Comparison of ENCODE assay signal across 9 mouse cellular contexts in genomic region chr11:84512031-84512430, GRCm38 (mm10). TPM values are rescaled to one million over a fixed set of nuclear protein-coding genes. Genes with fewer than 3 reads are reported as not detected.
A peak's percentile ranks its signal among the peaks of the same experiment; 100 is the strongest.
DNase-seq lines count a peak whose midpoint lies in the region; ATAC-seq and TF ChIP-seq lines count a peak whose summit lies in the region.
"Had no signal": no experiment of that assay in that cellular context is flagged by ENCODE, and none has a peak within 500 bp of the region (broad histone marks: within the 10 kb centered on the region; RNA-seq: fewer than 3 reads in every experiment).

No protein-coding gene starts in this region.

- 64% methylated on average over 1 of the region's 1 CpGs for WGBS in heart, embryonic 14.5 days
- WGBS in hindbrain, embryonic 15.5 days: 67% methylated on average over 1 of the region's 1 CpGs
- 88% methylated on average over 1 of the region's 1 CpGs for WGBS in midbrain, embryonic 11.5 days
- 52% methylated on average over 1 of the region's 1 CpGs for WGBS in lung, postnatal 0 days

- TF ChIP-seq CTCF in MEL (IDR thresholded peaks at IDR 0.05 in 2 of 3, conservative IDR thresholded peaks at IDR 0.05 in 1 of 3; ENCODE audit: control insufficient read depth in 1 of 3, insufficient read depth in 1 of 3, low read depth in 2 of 3, low read length in 3 of 3, poor library complexity in 1 of 3, severe bottlenecking in 1 of 3): no peak
- no peak for TF ChIP-seq CTCF in lung, postnatal 0 days (IDR thresholded peaks at IDR 0.05)

- no peak overlapping the region for H3K4me3 ChIP-seq in heart, embryonic 14.5 days (ENCODE audit: control insufficient read depth in 1 of 2, insufficient read depth in 1 of 2, low read depth in 1 of 2, low read length in 2 of 2)
- H3K4me3 ChIP-seq in MEL (ENCODE audit: control insufficient read depth in 1 of 2, insufficient read depth in 1 of 2, low read depth in 2 of 2, low read length in 2 of 2): peak overlapping the region; percentile 30 to 78
- peak overlapping the region; percentile 66; the same call in 1 of the 2 replicates for H3K4me3 ChIP-seq in hindbrain, embryonic 15.5 days
- H3K4me3 ChIP-seq in midbrain, embryonic 11.5 days (ENCODE audit: low read depth, low read length): no peak overlapping the region
- no peak overlapping the region for H3K4me3 ChIP-seq in lung, postnatal 0 days (ENCODE audit: low read depth, low read length)

- H3K79me2 ChIP-seq in MEL (ENCODE audit: control insufficient read depth, insufficient read depth, low read length, poor library complexity): peaks cover 21% of the 10 kb centered on the region

- TF ChIP-seq RAD21 in MEL (IDR thresholded peaks at IDR 0.05; ENCODE audit: low read depth, low read length): no peak

- H3K9ac ChIP-seq in heart, embryonic 14.5 days (ENCODE audit: low read length): no peak overlapping the region
- peak overlapping the region; percentile 95 for H3K9ac ChIP-seq in MEL (ENCODE audit: control insufficient read depth, low read depth, low read length, poor library complexity, severe bottlenecking)
- H3K9ac ChIP-seq in hindbrain, embryonic 15.5 days: peak overlapping the region; percentile 0; the same call in 1 of the 2 replicates
- H3K9ac ChIP-seq in midbrain, embryonic 11.5 days (ENCODE audit: low read length): no peak overlapping the region
- no peak overlapping the region for H3K9ac ChIP-seq in lung, postnatal 0 days (replicated peaks; ENCODE audit: low read depth)

- no peak overlapping the region for H3K27ac ChIP-seq in heart, embryonic 14.5 days (replicated peaks in 1 of 2; ENCODE audit: control insufficient read depth in 1 of 2, insufficient read depth in 1 of 2, low read depth in 2 of 2, low read length in 2 of 2)
- H3K27ac ChIP-seq in MEL (ENCODE audit: control insufficient read depth, low read depth, low read length): no peak overlapping the region
- no peak overlapping the region for H3K27ac ChIP-seq in hindbrain, embryonic 15.5 days (replicated peaks)
- H3K27ac ChIP-seq in midbrain, embryonic 11.5 days (ENCODE audit: low read depth, low read length): no peak overlapping the region
- no peak overlapping the region for H3K27ac ChIP-seq in lung, postnatal 0 days (ENCODE audit: low read length)

- H3K4me1 ChIP-seq in heart, embryonic 14.5 days (ENCODE audit: control insufficient read depth in 2 of 2, insufficient read depth in 2 of 2, low read length in 2 of 2): peaks cover 0 to 7% of the 10 kb centered on the region in 2 experiments; a peak in 2 of 4 replicates
- peaks cover 8 to 14% of the 10 kb centered on the region in 2 experiments; a peak in 3 of 4 replicates for H3K4me1 ChIP-seq in MEL (ENCODE audit: control insufficient read depth in 1 of 2, insufficient read depth in 2 of 2, low read length in 2 of 2)
- peaks cover 19% of the 10 kb centered on the region for H3K4me1 ChIP-seq in hindbrain, embryonic 15.5 days (replicated peaks)
- peaks cover 11% of the 10 kb centered on the region for H3K4me1 ChIP-seq in midbrain, embryonic 11.5 days (ENCODE audit: control insufficient read depth, insufficient read depth, low read length)
- H3K4me1 ChIP-seq in lung, postnatal 0 days (ENCODE audit: insufficient read depth, low read depth, low read length): peaks cover 7% of the 10 kb centered on the region; the same call in 1 of the 2 replicates

- no peak for DNase-seq in heart, adult 8-10 months (ENCODE audit: low spot score)
- DNase-seq in MEL (ENCODE audit: low read depth, low spot score): no peak
- DNase-seq in midbrain, embryonic 11.5 days (ENCODE audit: low spot score, missing footprints): peak; percentile 72
- DNase-seq in gastrocnemius, adult 8-10 months (ENCODE audit: low spot score in 2 of 2): no peak
- no peak for DNase-seq in lung, postnatal 0 days (ENCODE audit: low spot score)
- DNase-seq: kidney, postnatal 10 days had no signal

- H3K4me2 ChIP-seq in heart, embryonic 14.5 days (ENCODE audit: low read length): peak overlapping the region; percentile 95
- H3K4me2 ChIP-seq in hindbrain, embryonic 15.5 days: peak overlapping the region; percentile 84
- H3K4me2 ChIP-seq in midbrain, embryonic 11.5 days: peak overlapping the region; percentile 58
- no peak overlapping the region for H3K4me2 ChIP-seq in lung, postnatal 0 days (replicated peaks; ENCODE audit: low read depth, low read length)

- H3K9me3 ChIP-seq in heart, embryonic 14.5 days (ENCODE audit: control insufficient read depth, low read length): no peaks in the 10 kb centered on the region
- no peaks in the 10 kb centered on the region for H3K9me3 ChIP-seq in MEL (replicated peaks; ENCODE audit: insufficient read depth, low read length)
- no peaks in the 10 kb centered on the region for H3K9me3 ChIP-seq in hindbrain, embryonic 15.5 days
- H3K9me3 ChIP-seq in midbrain, embryonic 11.5 days (ENCODE audit: control insufficient read depth, low read length): no peaks in the 10 kb centered on the region
- H3K9me3 ChIP-seq in lung, postnatal 0 days (ENCODE audit: low read length): no peaks in the 10 kb centered on the region

- no peak for TF ChIP-seq POLR2A in MEL (IDR thresholded peaks at IDR 0.05; ENCODE audit: control insufficient read depth in 1 of 2, insufficient read depth in 1 of 2, low read depth in 1 of 2, low read length in 2 of 2, poor library complexity in 1 of 2)

- peaks cover 31% of the 10 kb centered on the region for H3K27me3 ChIP-seq in heart, embryonic 14.5 days (ENCODE audit: control insufficient read depth, insufficient read depth, low read length)
- no peaks in the 10 kb centered on the region for H3K27me3 ChIP-seq in MEL (ENCODE audit: control insufficient read depth in 1 of 2, insufficient read depth in 2 of 2, low read length in 2 of 2)
- H3K27me3 ChIP-seq in hindbrain, embryonic 15.5 days: peaks cover 13% of the 10 kb centered on the region
- H3K27me3 ChIP-seq in midbrain, embryonic 11.5 days (ENCODE audit: control insufficient read depth, insufficient read depth, low read length): peaks cover 29% of the 10 kb centered on the region
- peaks cover 25% of the 10 kb centered on the region for H3K27me3 ChIP-seq in lung, postnatal 0 days (replicated peaks; ENCODE audit: insufficient read depth, low read length)

- ATAC-seq in heart, embryonic 14.5 days (ENCODE audit: insufficient number of reproducible peaks, insufficient read depth, low FRiP score, low read depth): no peak
- ATAC-seq in hindbrain, embryonic 15.5 days (ENCODE audit: low FRiP score, low read depth): no peak
- ATAC-seq in midbrain, embryonic 11.5 days (ENCODE audit: low FRiP score): no peak
- ATAC-seq in inflammation-experienced regulatory T-cells, adult 6 months: no peak
- no peak for ATAC-seq in lung, postnatal 0 days

- TF ChIP-seq EP300 in MEL (IDR thresholded peaks at IDR 0.05; ENCODE audit: low read depth in 1 of 2, low read length in 2 of 2): no peak
- no peak for TF ChIP-seq EP300 in lung, postnatal 0 days (IDR thresholded peaks at IDR 0.05)

- H3K36me3 ChIP-seq in heart, embryonic 14.5 days (ENCODE audit: control insufficient read depth, insufficient read depth, low read length): peaks cover 42% of the 10 kb centered on the region
- peaks cover 23 to 39% of the 10 kb centered on the region in 2 experiments for H3K36me3 ChIP-seq in MEL (ENCODE audit: control insufficient read depth in 1 of 2, insufficient read depth in 2 of 2, low read length in 2 of 2)
- peaks cover 20% of the 10 kb centered on the region for H3K36me3 ChIP-seq in hindbrain, embryonic 15.5 days
- peaks cover 2% of the 10 kb centered on the region; the same call in 1 of the 2 replicates for H3K36me3 ChIP-seq in midbrain, embryonic 11.5 days (ENCODE audit: control insufficient read depth, insufficient read depth, low read length)
- H3K36me3 ChIP-seq in lung, postnatal 0 days (ENCODE audit: insufficient read depth, low read length): peaks cover 10% of the 10 kb centered on the region; the same call in 1 of the 2 replicates

TF ChIP-seq in MEL, 35 proteins besides CTCF, POLR2A, EP300 and RAD21:
- TF ChIP-seq NELFE (IDR thresholded peaks at IDR 0.05; ENCODE audit: low read depth, low read length): 0 out of 2 replicates have a peak, but pooled peaks have one; percentile 19
- TF ChIP-seq ELF1 (IDR thresholded peaks at IDR 0.05; ENCODE audit: low read depth, low read length): no peak
- TF ChIP-seq JUND (IDR thresholded peaks at IDR 0.05; ENCODE audit: low read depth, low read length): no peak
- TF ChIP-seq MAZ (IDR thresholded peaks at IDR 0.05; ENCODE audit: low read depth, low read length): no peak
- no peak for TF ChIP-seq ZMIZ1 (IDR thresholded peaks at IDR 0.05; ENCODE audit: low read depth, low read length)
- no peak for TF ChIP-seq KAT2A (conservative IDR thresholded peaks at IDR 0.05; ENCODE audit: low read depth, low read length)
- TF ChIP-seq GATA1 (IDR thresholded peaks at IDR 0.05; ENCODE audit: low read depth, low read length): no peak

RNA-seq across cellular contexts. Expression of gene Aatf, which starts 1.3 kb away (rescaled TPM):
- polyA plus RNA-seq in heart, embryonic 14.5 days (2014; fragmentation: Nextera tagmentation; extraction: Ambion mirVana): 21.0 and 23.8 TPM in 2 replicates
- 10 to 100 TPM; 12.9 to 14.3 (median 13.1) TPM for total RNA-seq in heart, adult 8-10 months (2022)
- total RNA-seq in MEL (2012; rRNA removed): 213 and 243 TPM in 2 replicates
- polyA plus RNA-seq in MEL (2012; ENCODE audit: insufficient read depth in 1 of 2, insufficient read length in 2 of 2, low read depth in 1 of 2, low replicate concordance in 2 of 2, missing spikeins in 1 of 2): 100 to 1,000 TPM in 1 of 2 experiments, not detected in 1; 187 TPM
- 50.8 and 53.3 TPM in 2 replicates for polyA plus RNA-seq in hindbrain, embryonic 15.5 days (2015; fragmentation: Nextera tagmentation; extraction: Ambion mirVana)
- 54.8 and 63.8 TPM in 2 replicates for polyA plus RNA-seq in midbrain, embryonic 11.5 days (2014; fragmentation: Nextera tagmentation; extraction: Ambion mirVana)
- 10 to 100 TPM; 30.0 to 48.9 (median 32.8) TPM for polyA plus RNA-seq in inflammation-experienced regulatory T-cells, adult 6 months (2017; shearing (Covaris generic))
- 10 to 100 TPM; 10.2 to 14.5 (median 13.7) TPM for total RNA-seq in gastrocnemius, adult 8-10 months (2022)
- 19.4 and 20.9 TPM in 2 replicates for polyA plus RNA-seq in lung, postnatal 0 days (2015; fragmentation: Nextera tagmentation; extraction: Ambion mirVana)

RNA-seq across cellular contexts. Expression of gene Lhx1, which starts 13.3 kb away (rescaled TPM):
- polyA plus RNA-seq in heart, embryonic 14.5 days (2014; fragmentation: Nextera tagmentation; extraction: Ambion mirVana): not detected in 2 replicates
- not detected for total RNA-seq in heart, adult 8-10 months (2022)
- total RNA-seq in MEL (2012; rRNA removed): not detected in 2 replicates
- polyA plus RNA-seq in MEL (2012; ENCODE audit: insufficient read depth in 1 of 2, insufficient read length in 2 of 2, low read depth in 1 of 2, low replicate concordance in 2 of 2, missing spikeins in 1 of 2): not detected
- polyA plus RNA-seq in hindbrain, embryonic 15.5 days (2015; fragmentation: Nextera tagmentation; extraction: Ambion mirVana): 37.5 and 54.5 TPM in 2 replicates
- 32.8 and 37.6 TPM in 2 replicates for polyA plus RNA-seq in midbrain, embryonic 11.5 days (2014; fragmentation: Nextera tagmentation; extraction: Ambion mirVana)
- not detected for polyA plus RNA-seq in inflammation-experienced regulatory T-cells, adult 6 months (2017; shearing (Covaris generic))
- not detected for total RNA-seq in gastrocnemius, adult 8-10 months (2022)
- 0.26 TPM in 2 replicates for polyA plus RNA-seq in lung, postnatal 0 days (2015; fragmentation: Nextera tagmentation; extraction: Ambion mirVana)

Comparison
In these comparisons a context has a peak if more than half of its experiments do, and no peak if none do; other contexts are left out.
1. H3K4me3 ChIP-seq: peak in MEL (2 of 2) and hindbrain, embryonic 15.5 days (single experiment); none in heart, embryonic 14.5 days (0 of 2), midbrain, embryonic 11.5 days (single experiment) and lung, postnatal 0 days (single experiment).
2. H3K9ac ChIP-seq: peak in MEL (single experiment) and hindbrain, embryonic 15.5 days (single experiment); none in heart, embryonic 14.5 days (single experiment), midbrain, embryonic 11.5 days (single experiment) and lung, postnatal 0 days (single experiment).
3. RNA of gene Lhx1, which starts 13.3 kb away (polyA plus RNA-seq): 37.5 to 54.5 TPM in hindbrain, embryonic 15.5 days and 32.8 to 37.6 TPM in midbrain, embryonic 11.5 days; 0.26 TPM in lung, postnatal 0 days, not detected in heart, embryonic 14.5 days, not detected in MEL and not detected in inflammation-experienced regulatory T-cells, adult 6 months; every median in the first group is over 10 times any median in the second.